Mouse (Mus musculus) ES-E14 (cell line): ENCODE measurements around the gene Klhl7. TPM values are rescaled to one million over a fixed set of nuclear protein-coding genes. Genes with fewer than 3 reads are reported as not detected.
A peak's percentile ranks its signal among the peaks of the same experiment; 100 is the strongest.

Source experiments
- DNase-seq: peaks from one replicate; pipeline ENCODE4 v3.0.0-alpha.2; 2013; ENCODE audit warnings: low read depth, low spot score
- H3K27ac ChIP-seq: 2 replicates; pipeline ENCODE4 v1.5.1; 2012; ENCODE audit warnings: low read depth, mild to moderate bottlenecking, low read length, moderate library complexity, mixed read lengths; ENCODE audit not compliant: poor library complexity, insufficient read depth, severe bottlenecking
- H3K36me3 ChIP-seq: 2 replicates; pipeline ENCODE4 v1.6.1; 2012; ENCODE audit warnings: mild to moderate bottlenecking, low read length, moderate library complexity, mixed read lengths; ENCODE audit not compliant: control insufficient read depth, poor library complexity, insufficient read depth, severe bottlenecking
- H3K4me1 ChIP-seq, 2 experiments: fragments of 150-350 bp in 1 of 2; sonication (generic) in 1 of 2; 2 replicates each; pipeline ENCODE4 v1.6.1; 2012; ENCODE audit warnings: low read length in 2 of 2, mild to moderate bottlenecking in 1 of 2, mixed read lengths in 1 of 2; ENCODE audit not compliant: control insufficient read depth in 2 of 2, insufficient read depth in 2 of 2, poor library complexity in 1 of 2
- H3K4me3 ChIP-seq, 2 experiments: fragments of 150-350 bp in 1 of 2; sonication (generic) in 1 of 2; 2 replicates each; pipeline ENCODE4 v1.5.1; 2012; ENCODE audit warnings: low read length in 2 of 2, low read depth in 1 of 2, mild to moderate bottlenecking in 1 of 2, mixed read lengths in 1 of 2; ENCODE audit not compliant: insufficient read depth in 1 of 2, poor library complexity in 1 of 2, severe bottlenecking in 1 of 2
- H3K9ac ChIP-seq: 2 replicates; pipeline ENCODE4 v1.6.1; 2012; ENCODE audit warnings: low read depth, mild to moderate bottlenecking, low read length, mixed read lengths; ENCODE audit not compliant: poor library complexity, insufficient read depth, severe bottlenecking
- H3K9me3 ChIP-seq: fragments of 150-350 bp; sonication (generic); 2 replicates; pipeline ENCODE4 v1.6.1; 2012; ENCODE audit warnings: low read depth, mild to moderate bottlenecking, low read length; ENCODE audit not compliant: control insufficient read depth, insufficient read depth
- CHD2 ChIP-seq: IDR thresholded peaks from 2 replicates; pipeline ENCODE4 v1.6.1; 2014; ENCODE audit warnings: mild to moderate bottlenecking, low read depth, low read length, inconsistent platforms
- HCFC1 ChIP-seq: IDR thresholded peaks from 2 replicates; pipeline ENCODE4 v1.6.1; 2012; ENCODE audit warnings: low read length, inconsistent platforms, borderline replicate concordance; ENCODE audit not compliant: insufficient read depth
- MAFK ChIP-seq: IDR thresholded peaks from 2 replicates; pipeline ENCODE4 v1.6.1; 2014; ENCODE audit warnings: mild to moderate bottlenecking, low read depth, low read length, inconsistent platforms; ENCODE audit not compliant: insufficient read depth
- ZC3H11A ChIP-seq: IDR thresholded peaks from 2 replicates; pipeline ENCODE4 v1.6.1; 2012; ENCODE audit warnings: low read depth, mild to moderate bottlenecking, inconsistent platforms, low read length, borderline replicate concordance
- ZNF384 ChIP-seq: IDR thresholded peaks from 2 replicates; pipeline ENCODE4 v1.6.1; 2012; ENCODE audit warnings: low read depth, low read length, inconsistent platforms
- in situ Hi-C, 2 experiments: fragments of 600-800 bp; cut with MboI; formaldehyde crosslinking; loops; one replicate each; pipeline ENCODE4 v1.15.1; 2025; ENCODE audit warnings: low sequenced_read_pairs in 2 of 2, inconsistent platforms in 1 of 2; ENCODE audit not compliant: unreplicated experiment in 2 of 2
- total RNA-seq: library from RNA; depleted of rRNA; stranded (reverse); fragments of 300-350 nt; gene quantifications from 2 replicates; pipeline ENCODE4 v1.2.3, GENCODE M21; 2012

The Klhl7 gene
- total RNA-seq, 1 experiment, result 30.5 TPM

- no peak for DNase-seq
- H3K4me3 ChIP-seq, result no peak overlapping the region
- in situ Hi-C loops, result no loop called here
- no peak for TF ChIP-seq ZC3H11A
- TF ChIP-seq ZNF384, result no peak
- TF ChIP-seq MAFK, result no peak
- no peaks in the 10 kb centered on the region for H3K9me3 ChIP-seq
- no peak overlapping the region for H3K9ac ChIP-seq
- H3K27ac ChIP-seq, result no peak overlapping the region
- H3K4me1 ChIP-seq, result peaks cover 0 to 13% of the 10 kb centered on the region in 2 experiments; a peak in 2 of 4 replicates
- no peaks in the 10 kb centered on the region; the same call in 1 of the 2 replicates for H3K36me3 ChIP-seq
Measured at GRCm38 (mm10) chr5:24107740-24108098, 7.3 kb downstream of the Klhl7 start.

- H3K36me3 ChIP-seq, result no peaks in the 10 kb centered on the region; the same call in 1 of the 2 replicates
- DNase-seq, result peak; percentile 54
- TF ChIP-seq HCFC1 (no peak), ZC3H11A (no peak), MAFK (no peak), CHD2 (no peak), ZNF384 (no peak)
- in situ Hi-C loops, result no loop called here
- no peaks in the 10 kb centered on the region for H3K9me3 ChIP-seq
- no peak overlapping the region for H3K9ac ChIP-seq
- H3K27ac ChIP-seq, result no peak overlapping the region
- peaks cover 0 to 12% of the 10 kb centered on the region in 2 experiments; a peak in 1 of 4 replicates for H3K4me1 ChIP-seq
- no peak overlapping the region for H3K4me3 ChIP-seq
Measured at GRCm38 (mm10) chr5:24110068-24110467, 9.7 kb downstream of the Klhl7 start.

GRCm38 (mm10) chr5:24112116-24112903, 11.9 kb downstream of the Klhl7 start:
- Histone ChIP-seq H3K4me3 (no peak overlapping the region), H3K9me3 (no peaks in the 10 kb centered on the region), H3K27ac (no peak overlapping the region), H3K9ac (no peak overlapping the region), H3K4me1 (peaks cover 0 to 8% of the 10 kb centered on the region in 2 experiments; a peak in 1 of 4 replicates), H3K36me3 (no peaks in the 10 kb centered on the region; the same call in none of the 2 replicates)
- TF ChIP-seq ZNF384 (no peak), HCFC1 (no peak)
- DNase-seq, result no peak
- in situ Hi-C loops, result no loop called here

GRCm38 (mm10) chr5:24122221-24122620, 21.8 kb downstream of the Klhl7 start:
- no peak for TF ChIP-seq ZC3H11A
- TF ChIP-seq MAFK, result no peak
- no peak for TF ChIP-seq CHD2
- TF ChIP-seq ZNF384, result no peak
- TF ChIP-seq HCFC1, result no peak

GRCm38 (mm10) chr5:24124175-24124574, 23.8 kb downstream of the Klhl7 start:
- Histone ChIP-seq H3K27ac (no peak overlapping the region; the same call in 1 of the 2 replicates), H3K9me3 (no peaks in the 10 kb centered on the region), H3K4me1 (peaks cover 0 to 8% of the 10 kb centered on the region in 2 experiments; a peak in 3 of 4 replicates), H3K9ac (no peak overlapping the region), H3K4me3 (no peak overlapping the region), H3K36me3 (peaks cover 2% of the 10 kb centered on the region)
- DNase-seq, result no peak
- TF ChIP-seq ZNF384, result no peak
- TF ChIP-seq ZC3H11A, result no peak
- TF ChIP-seq HCFC1, result no peak
- no peak for TF ChIP-seq MAFK
- TF ChIP-seq CHD2, result no peak
- in situ Hi-C loops, result no loop called here

More at GRCm38 (mm10) chr5:24122221-24122620, 21.8 kb downstream of the Klhl7 start:
- H3K4me3 ChIP-seq, result no peak overlapping the region
- H3K4me1 ChIP-seq, result peaks cover 2 to 9% of the 10 kb centered on the region in 2 experiments; a peak in 3 of 4 replicates
- H3K9me3 ChIP-seq, result no peaks in the 10 kb centered on the region
- in situ Hi-C loops, result no loop called here
- H3K27ac ChIP-seq, result no peak overlapping the region
- DNase-seq, result no peak
- no peak overlapping the region for H3K9ac ChIP-seq
- peaks cover 2% of the 10 kb centered on the region for H3K36me3 ChIP-seq
